Mouse (Mus musculus): ENCODE results near the gene Mettl15.
A peak's percentile ranks its signal among the peaks of the same experiment; 100 is the strongest.

GRCm38 (mm10) chr2:109278036-109278435, 2.5 kb downstream of the Mettl15 start:
- TF ChIP-seq CTCF (IDR thresholded peaks at IDR 0.05; ENCODE audit: borderline replicate concordance, insufficient read depth, low read length) (no peak), POLR2A (IDR thresholded peaks at IDR 0.05; ENCODE audit: low read depth, low read length) (peak; percentile 61; the same call in 1 of the 2 replicates)

Data from embryonic fibroblast, embryonic 13.5 days (primary cell).